Mouse (Mus musculus): ENCODE data around the gene Pim3.

DNA sequence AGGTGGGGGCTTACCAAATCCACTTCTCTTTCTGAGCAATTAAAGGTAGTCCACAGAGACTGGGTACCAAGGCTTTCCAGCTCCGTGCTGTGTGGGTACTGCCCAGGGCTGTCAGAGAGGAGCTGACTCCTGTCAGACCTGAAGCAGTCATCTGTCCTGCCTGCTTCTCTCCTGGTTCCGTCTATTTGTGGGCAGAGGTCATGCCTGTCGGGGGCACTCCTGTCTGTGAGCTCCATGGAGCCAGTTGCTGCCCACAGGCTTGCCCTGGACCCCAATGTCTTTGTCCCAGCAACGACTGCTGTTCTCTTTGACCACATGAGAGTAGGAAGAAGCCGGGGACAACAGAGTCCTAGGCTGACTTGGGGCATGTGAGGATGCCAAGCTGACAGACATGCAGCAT, 5.4 kb upstream of the Pim3 start:
- no peak for TF ChIP-seq POLR2A (IDR thresholded peaks at IDR 0.05; ENCODE audit: borderline replicate concordance, control insufficient read depth, low read depth, low read length)
- TF ChIP-seq CTCF (IDR thresholded peaks at IDR 0.05; ENCODE audit: control insufficient read depth, insufficient read depth, low read length) = no peak
